Mouse (Mus musculus): ENCODE data around the gene Slc25a51.

DNA sequence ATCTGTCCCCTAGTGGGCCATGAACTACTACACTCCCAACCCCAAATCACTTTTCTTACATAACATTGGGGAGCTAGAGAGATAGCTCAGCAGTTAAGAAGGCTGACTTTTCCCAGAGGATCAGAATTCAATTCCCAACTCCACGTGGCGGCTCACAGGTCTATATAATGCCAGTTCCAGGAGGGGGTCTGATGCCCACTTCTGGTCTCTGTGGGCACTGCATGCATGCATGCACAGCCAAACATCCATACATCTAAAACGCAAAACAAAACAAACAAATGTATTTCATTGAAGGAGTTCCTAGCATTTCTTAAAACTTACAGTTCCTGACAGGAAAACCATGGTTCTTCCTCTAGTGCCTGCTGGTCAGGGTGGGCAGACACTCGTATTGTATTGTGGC lies 16.5 kb downstream of the Slc25a51 start:
- TF ChIP-seq POLR2A (IDR thresholded peaks at IDR 0.05; ENCODE audit: extremely low read depth, insufficient read depth, low read length) (no peak), CTCF (IDR thresholded peaks at IDR 0.05; ENCODE audit: extremely low read depth, insufficient read depth, low read length) (no peak)
